Mouse (Mus musculus) limb, embryonic 12.5 days (tissue): ENCODE results near the gene Fam24a. TPM values are rescaled to one million over a fixed set of nuclear protein-coding genes. Genes with fewer than 3 reads are reported as not detected.
A peak's percentile ranks its signal among the peaks of the same experiment; 100 is the strongest.

Source experiments
- ATAC-seq: fragments of 200-750 bp; cut with Nextera tagmentation; 2 replicates; pipeline ENCODE4 v1.8.0; 2017; ENCODE audit warnings: low read depth, moderate TSS enrichment; ENCODE audit not compliant: insufficient number of reproducible peaks, insufficient read depth, low FRiP score, low TSS enrichment
- H3K27ac ChIP-seq: fragments of 300-500 bp; sonication (generic); 2 replicates; pipeline ENCODE4 v1.5.1; 2016; ENCODE audit warnings: mild to moderate bottlenecking, moderate library complexity
- H3K27me3 ChIP-seq: fragments of 300-500 bp; sonication (generic); 2 replicates; pipeline ENCODE4 v1.6.1; 2016; ENCODE audit warnings: mild to moderate bottlenecking, moderate library complexity
- H3K36me3 ChIP-seq: fragments of 300-500 bp; sonication (generic); 2 replicates; pipeline ENCODE4 v1.6.1; 2016; ENCODE audit warnings: mild to moderate bottlenecking, moderate library complexity
- H3K4me1 ChIP-seq: fragments of 300-500 bp; sonication (generic); replicated peaks from 2 replicates; pipeline ENCODE4 v1.6.1; 2016
- H3K4me2 ChIP-seq: fragments of 300-500 bp; sonication (generic); 2 replicates; pipeline ENCODE4 v1.6.1; 2016; ENCODE audit warnings: mild to moderate bottlenecking, moderate library complexity
- H3K4me3 ChIP-seq: fragments of 300-500 bp; sonication (generic); replicated peaks from 2 replicates; pipeline ENCODE4 v1.5.1; 2016; ENCODE audit warnings: mild to moderate bottlenecking
- H3K9ac ChIP-seq: fragments of 300-500 bp; sonication (generic); replicated peaks from 2 replicates; pipeline ENCODE4 v1.6.1; 2016; ENCODE audit warnings: mild to moderate bottlenecking, moderate library complexity
- H3K9me3 ChIP-seq: fragments of 300-500 bp; sonication (generic); 2 replicates; pipeline ENCODE4 v1.6.1; 2016; ENCODE audit warnings: mild to moderate bottlenecking, moderate library complexity
- WGBS: fragments of 180-500 bp; shearing (Covaris S2); methylation state at CpG from one replicate; pipeline ENCODE4 v1.1.7; 2016; 5-methylcytosine and 5-hydroxymethylcytosine counted together
- polyA plus RNA-seq: library from polyadenylated mRNA; unstranded; fragments of >200 nt; fragmentation: Nextera tagmentation; extraction: Ambion mirVana; gene quantifications from 2 replicates; pipeline ENCODE4 v1.2.1, GENCODE M21; 2016

Gene Fam24a
- polyA plus RNA-seq, 1 experiment from 2014 or later = not detected

GRCm38 (mm10) chr7:131345856-131346541 is 12.3 kb downstream of the Fam24a start:
- no peak overlapping the region for H3K4me2 ChIP-seq
- no peak overlapping the region for H3K9ac ChIP-seq
- WGBS = 80% methylated on average over 7 of the region's 7 CpGs
- H3K9me3 ChIP-seq = no peaks in the 10 kb centered on the region
- no peaks in the 10 kb centered on the region for H3K4me1 ChIP-seq
- H3K27me3 ChIP-seq = no peaks in the 10 kb centered on the region
- no peak overlapping the region for H3K4me3 ChIP-seq
- H3K36me3 ChIP-seq = peaks cover 68% of the 10 kb centered on the region
- H3K27ac ChIP-seq = 0 out of 2 replicates have a peak overlapping the region, but pooled peaks have one; percentile 29
- no peak for ATAC-seq

GRCm38 (mm10) chr7:131356105-131356504 is 22.4 kb downstream of the Fam24a start:
- ATAC-seq = no peak
- no peak overlapping the region for H3K4me3 ChIP-seq
- H3K27me3 ChIP-seq = no peaks in the 10 kb centered on the region
- H3K4me1 ChIP-seq = peaks cover 3% of the 10 kb centered on the region
- no peak overlapping the region for H3K9ac ChIP-seq
- WGBS = 96% methylated on average over 13 of the region's 13 CpGs
- H3K36me3 ChIP-seq = peaks cover 67% of the 10 kb centered on the region
- H3K9me3 ChIP-seq = no peaks in the 10 kb centered on the region
- no peak overlapping the region for H3K4me2 ChIP-seq
- H3K27ac ChIP-seq = no peak overlapping the region

GRCm38 (mm10) chr7:131362269-131362614 is 28.6 kb downstream of the Fam24a start:
- H3K9ac ChIP-seq = peak overlapping the region; percentile 89
- peaks cover 14% of the 10 kb centered on the region for H3K4me1 ChIP-seq
- H3K27me3 ChIP-seq = no peaks in the 10 kb centered on the region
- H3K4me2 ChIP-seq = peak overlapping the region; percentile 85
- no peaks in the 10 kb centered on the region for H3K9me3 ChIP-seq
- peaks cover 27% of the 10 kb centered on the region for H3K36me3 ChIP-seq
- peak overlapping the region; percentile 93 for H3K27ac ChIP-seq
- H3K4me3 ChIP-seq = peak overlapping the region; percentile 78
- under 1% methylated on average over 35 of the region's 35 CpGs for WGBS
- peak; percentile 86 for ATAC-seq

GRCm38 (mm10) chr7:131362615-131363300 is 29.1 kb downstream of the Fam24a start, which contains the start of gene 2310057M21Rik:
Gene 2310057M21Rik (minus strand): TSS chr7:131362759.
- Histone ChIP-seq H3K9me3 (no peaks in the 10 kb centered on the region), H3K27me3 (no peaks in the 10 kb centered on the region), H3K4me2 (peak within 1 kb of the TSS; percentile 85), H3K9ac (peak within 1 kb of the TSS; percentile 89), H3K4me1 (peaks cover 14% of the 10 kb centered on the region), H3K27ac (peak within 1 kb of the TSS; percentile 93), H3K36me3 (peaks cover 22% of the 10 kb centered on the region), H3K4me3 (peak within 1 kb of the TSS; percentile 78)
- WGBS = under 1% methylated on average over 55 of the region's 55 CpGs
- ATAC-seq = peak; percentile 95

GRCm38 (mm10) chr7:131364131-131364530 is 30.5 kb downstream of the Fam24a start:
- peaks cover 14% of the 10 kb centered on the region for H3K4me1 ChIP-seq

GRCm38 (mm10) chr7:131370648-131371469 is 37.2 kb downstream of the Fam24a start, which contains the start of gene Pstk:
Gene Pstk (plus strand): TSS chr7:131371141.
- ATAC-seq = peak; percentile 91
- 5% methylated on average over 47 of the region's 47 CpGs for WGBS

More at GRCm38 (mm10) chr7:131364131-131364530, 30.5 kb downstream of the Fam24a start:
- H3K27ac ChIP-seq = no peak overlapping the region
- H3K4me3 ChIP-seq = no peak overlapping the region
- no peak overlapping the region for H3K9ac ChIP-seq
- ATAC-seq = no peak
- H3K9me3 ChIP-seq = no peaks in the 10 kb centered on the region
- no peak overlapping the region for H3K4me2 ChIP-seq
- H3K36me3 ChIP-seq = peaks cover 8% of the 10 kb centered on the region; the same call in 1 of the 2 replicates
- H3K27me3 ChIP-seq = no peaks in the 10 kb centered on the region
- WGBS = 95% methylated on average over 8 of the region's 8 CpGs

GRCm38 (mm10) chr7:131371470-131371860 is 37.8 kb downstream of the Fam24a start:
- Histone ChIP-seq H3K27me3 (no peaks in the 10 kb centered on the region), H3K4me2 (peak overlapping the region; percentile 73), H3K4me1 (peaks cover 10% of the 10 kb centered on the region), H3K9ac (peak overlapping the region; percentile 96), H3K36me3 (peaks cover 7% of the 10 kb centered on the region; the same call in 1 of the 2 replicates), H3K9me3 (no peaks in the 10 kb centered on the region), H3K27ac (peak overlapping the region; percentile 97), H3K4me3 (peak overlapping the region; percentile 76)
- 9% methylated on average over 9 of the region's 9 CpGs for WGBS
- ATAC-seq = peak; percentile 61; the same call in 1 of the 2 replicates

More at GRCm38 (mm10) chr7:131370648-131371469, 37.2 kb downstream of the Fam24a start, which contains the start of gene Pstk:
- Histone ChIP-seq H3K9ac (peak within 1 kb of the TSS; percentile 96), H3K9me3 (no peaks in the 10 kb centered on the region), H3K27ac (peak within 1 kb of the TSS; percentile 97), H3K27me3 (no peaks in the 10 kb centered on the region), H3K4me1 (peaks cover 10% of the 10 kb centered on the region), H3K4me3 (peak within 1 kb of the TSS; percentile 76), H3K36me3 (peaks cover 7% of the 10 kb centered on the region; the same call in 1 of the 2 replicates), H3K4me2 (peak within 1 kb of the TSS; percentile 73)

- 71% methylated on average over 9 of the region's 9 CpGs for WGBS
- H3K27ac ChIP-seq = no peak overlapping the region
- ATAC-seq = no peak
- peak overlapping the region; percentile 76 for H3K4me3 ChIP-seq
- H3K9me3 ChIP-seq = no peaks in the 10 kb centered on the region
- H3K4me1 ChIP-seq = peaks cover 10% of the 10 kb centered on the region
- peak overlapping the region; percentile 73 for H3K4me2 ChIP-seq
- no peaks in the 10 kb centered on the region for H3K27me3 ChIP-seq
- H3K36me3 ChIP-seq = peaks cover 7% of the 10 kb centered on the region; the same call in 1 of the 2 replicates
- peak overlapping the region; percentile 96; the same call in 1 of the 2 replicates for H3K9ac ChIP-seq
Observed at GRCm38 (mm10) chr7:131371880-131372651, 38.4 kb downstream of the Fam24a start.
